Mouse (Mus musculus) thymus, postnatal 4 days (tissue): ENCODE measurements around the gene Limk2.

Experiments used
- DNase-seq: peaks from one replicate; pipeline ENCODE4 v3.0.0; 2021

Limk2 gene

DNA sequence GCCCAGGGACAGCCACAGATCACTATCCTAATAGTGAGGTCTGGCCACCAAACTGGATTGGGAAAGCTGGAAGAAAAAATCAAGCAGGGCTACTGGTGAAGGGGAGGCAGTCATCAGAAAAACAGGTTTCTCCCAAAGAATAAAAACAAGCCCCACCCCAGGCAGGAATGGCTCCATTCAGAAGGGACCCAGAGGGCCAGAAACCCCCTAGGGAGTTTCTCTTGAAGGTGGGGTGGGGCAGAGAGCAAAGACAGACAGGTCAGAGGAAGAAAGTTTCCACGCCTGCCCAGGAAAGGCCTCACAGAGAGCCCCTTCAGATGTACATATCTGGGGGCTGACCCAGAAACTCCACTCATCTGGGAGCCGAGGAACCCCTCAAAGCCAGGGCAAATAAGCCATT lies 38.8 kb downstream of the Limk2 start:
- DNase-seq, result no peak

GRCm38 (mm10) chr11:3369449-3369848 lies 39.5 kb downstream of the Limk2 start:
- no peak for DNase-seq

- DNase-seq, result no peak
Observed at GRCm38 (mm10) chr11:3368983-3369382, 40.0 kb downstream of the Limk2 start.

- no peak for DNase-seq
Observed at GRCm38 (mm10) chr11:3366411-3366810, 42.6 kb downstream of the Limk2 start.

GRCm38 (mm10) chr11:3362854-3363253 lies 46.1 kb downstream of the Limk2 start:
- DNase-seq, result no peak

DNA sequence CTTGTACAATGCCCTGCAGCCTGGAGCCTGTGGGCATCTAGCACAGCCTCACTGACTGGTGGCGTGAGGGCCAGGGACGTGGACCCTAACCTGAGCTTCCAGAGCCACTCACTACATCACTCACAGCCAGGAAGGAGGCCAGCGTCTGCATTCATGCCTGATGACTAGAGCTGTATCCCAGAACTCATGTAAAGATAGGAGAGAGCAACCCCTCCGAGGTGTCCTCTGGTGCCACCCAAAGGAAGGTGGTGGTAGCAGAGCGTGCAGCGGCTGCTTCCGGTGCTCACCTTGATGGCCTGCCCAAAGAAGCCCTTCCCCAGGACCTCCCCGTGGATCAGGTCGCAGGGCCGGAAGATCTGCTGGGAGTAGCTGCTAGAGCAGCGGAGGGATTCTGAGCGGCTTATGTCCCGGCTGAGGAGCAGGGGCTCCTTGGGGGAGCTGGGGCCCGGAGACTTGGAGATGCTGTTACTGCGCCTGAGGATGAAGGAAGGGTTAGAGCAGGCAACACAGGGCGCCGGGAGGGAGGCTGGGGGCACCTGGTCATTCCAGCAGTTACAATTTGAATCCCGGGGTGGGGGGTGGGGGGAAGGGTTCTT lies 55.9 kb downstream of the Limk2 start:
- DNase-seq, result peak; percentile 72

- no peak for DNase-seq
Observed at GRCm38 (mm10) chr11:3352131-3352530, 56.9 kb downstream of the Limk2 start.

DNA sequence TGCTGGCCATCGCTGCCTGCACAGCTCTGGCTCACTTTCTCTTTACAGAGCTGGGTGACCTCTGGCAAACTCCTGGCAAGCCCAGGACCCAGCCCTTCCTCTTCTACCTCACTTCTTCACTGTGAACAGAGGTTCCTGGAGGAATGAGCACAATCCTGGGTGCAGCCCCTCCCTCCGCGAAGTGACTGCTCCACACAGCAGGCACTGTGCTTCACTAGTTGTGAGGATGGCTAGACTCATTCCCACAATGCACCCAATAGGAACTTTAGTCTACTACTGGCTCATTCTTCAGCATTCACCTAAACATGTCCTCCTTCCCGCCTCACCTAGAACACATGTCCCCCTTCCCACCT lies 59.7 kb downstream of the Limk2 start:
- no peak for DNase-seq

DNA sequence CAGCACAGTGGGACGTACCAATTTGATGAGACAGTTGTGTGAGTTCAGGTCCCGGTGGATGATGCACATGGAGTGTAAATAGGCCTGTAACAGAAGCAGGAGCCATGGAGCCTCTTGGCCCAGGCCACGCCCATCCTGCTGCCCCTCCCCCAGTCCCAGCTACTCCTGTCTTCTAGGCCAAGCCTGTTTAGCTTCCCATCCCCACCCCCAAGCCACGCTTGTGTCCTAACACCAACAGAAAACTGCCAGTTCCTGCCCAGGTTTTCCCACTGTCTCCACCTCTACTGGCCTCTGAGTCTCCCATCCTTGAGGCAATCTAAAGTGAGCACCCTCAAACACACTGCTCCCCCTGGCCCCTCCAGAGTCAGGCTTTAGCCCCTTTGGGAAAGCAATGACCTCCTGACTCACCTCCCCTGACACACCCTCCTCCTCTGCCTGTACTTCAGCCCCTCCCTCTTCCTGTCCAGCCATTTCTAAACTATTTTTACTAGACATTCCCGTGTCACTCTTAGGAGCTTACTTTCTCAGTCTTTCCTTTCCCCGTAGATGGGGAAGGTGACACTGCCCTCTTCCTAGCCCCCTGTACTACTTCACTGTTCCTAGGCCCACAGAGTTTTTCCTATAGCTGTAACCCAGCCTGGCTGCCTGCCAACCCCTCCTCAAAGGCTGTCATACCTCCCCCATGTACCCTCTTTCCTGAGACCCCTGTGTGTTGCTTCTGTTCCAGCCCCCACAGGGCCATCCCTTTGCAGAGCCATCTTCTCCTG lies 60.2 kb downstream of the Limk2 start:
- peak; percentile 67 for DNase-seq

DNA sequence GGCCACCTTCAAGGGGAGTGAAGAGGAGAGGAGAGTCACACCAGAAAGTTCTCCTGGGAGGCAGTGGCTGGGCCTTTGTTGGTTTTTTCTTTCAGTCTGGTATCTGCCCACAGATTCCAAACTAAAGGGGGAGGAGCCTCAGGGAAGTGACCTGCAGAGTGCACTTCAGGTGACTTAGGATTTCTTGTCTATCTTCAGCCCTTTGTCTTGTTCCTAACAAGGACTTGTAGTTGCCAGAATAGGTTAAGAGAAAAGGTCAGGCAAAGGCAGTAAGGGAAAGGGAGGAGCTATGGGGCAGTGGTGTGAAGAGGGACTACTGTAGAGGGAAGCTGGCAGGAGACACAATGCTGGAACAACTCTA lies 61.2 kb downstream of the Limk2 start:
- DNase-seq, result no peak

DNA sequence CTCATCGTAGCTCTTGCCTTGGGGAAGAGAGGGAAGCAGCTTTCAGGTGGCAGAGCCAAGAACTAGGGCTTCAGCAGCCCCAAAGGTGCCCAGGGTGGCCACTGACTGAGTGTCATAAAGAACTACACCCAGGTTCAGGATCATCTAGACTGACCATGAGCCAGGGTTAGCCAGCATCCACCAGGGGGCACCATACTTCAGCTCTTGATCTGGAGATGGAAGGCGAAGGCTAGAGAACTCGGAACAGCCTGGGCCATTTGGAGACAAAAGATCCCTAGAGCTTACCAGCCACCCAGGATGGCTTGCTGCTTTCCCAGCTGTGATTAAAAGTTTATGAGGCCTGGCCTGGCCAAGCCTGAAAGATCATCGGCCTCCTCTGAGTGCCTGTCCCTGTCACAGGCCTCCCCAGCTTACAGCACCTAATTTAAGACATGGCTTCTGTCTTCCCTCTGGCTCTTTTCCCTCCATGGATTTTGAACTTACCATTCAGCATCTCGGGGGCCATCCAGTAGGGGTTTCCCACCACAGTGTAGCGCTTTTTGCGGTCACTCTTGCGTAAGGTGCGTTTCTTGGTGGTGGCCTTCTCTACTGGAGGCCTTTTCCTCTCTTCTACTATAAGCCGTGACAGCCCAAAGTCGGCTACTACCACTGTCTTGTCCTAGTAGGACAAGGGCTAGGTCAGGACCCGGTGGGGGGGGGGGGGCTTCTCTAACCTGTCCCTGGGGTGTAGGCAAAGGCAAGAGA lies 61.7 kb downstream of the Limk2 start:
- DNase-seq, result peak; percentile 94

GRCm38 (mm10) chr11:3346351-3346750 lies 62.6 kb downstream of the Limk2 start:
- no peak for DNase-seq

DNA sequence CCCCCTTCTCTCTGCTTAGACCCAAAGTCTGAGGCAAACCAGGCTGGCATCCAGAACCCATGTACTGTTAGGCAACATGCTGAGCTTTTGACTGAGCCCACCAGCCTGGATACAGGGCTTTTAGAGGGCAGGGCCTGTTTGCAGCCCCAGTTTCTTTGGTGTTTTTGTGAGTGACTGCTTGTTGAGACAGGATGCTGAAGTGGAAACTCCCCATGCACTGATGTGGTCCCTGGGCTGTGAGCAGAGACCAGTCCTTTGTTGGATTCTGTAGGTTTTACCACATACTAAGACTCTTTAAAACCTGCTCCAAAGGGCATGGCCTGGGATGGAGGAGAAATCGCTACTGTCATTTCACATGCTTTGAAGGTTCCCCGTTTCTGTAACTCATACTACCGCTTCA lies 64.1 kb downstream of the Limk2 start:
- peak; percentile 32 for DNase-seq

- DNase-seq, result peak; percentile 28
Observed at GRCm38 (mm10) chr11:3341476-3341875, 67.5 kb downstream of the Limk2 start.

- DNase-seq, result no peak
Observed at GRCm38 (mm10) chr11:3337961-3338360, 71.0 kb downstream of the Limk2 start.

DNA sequence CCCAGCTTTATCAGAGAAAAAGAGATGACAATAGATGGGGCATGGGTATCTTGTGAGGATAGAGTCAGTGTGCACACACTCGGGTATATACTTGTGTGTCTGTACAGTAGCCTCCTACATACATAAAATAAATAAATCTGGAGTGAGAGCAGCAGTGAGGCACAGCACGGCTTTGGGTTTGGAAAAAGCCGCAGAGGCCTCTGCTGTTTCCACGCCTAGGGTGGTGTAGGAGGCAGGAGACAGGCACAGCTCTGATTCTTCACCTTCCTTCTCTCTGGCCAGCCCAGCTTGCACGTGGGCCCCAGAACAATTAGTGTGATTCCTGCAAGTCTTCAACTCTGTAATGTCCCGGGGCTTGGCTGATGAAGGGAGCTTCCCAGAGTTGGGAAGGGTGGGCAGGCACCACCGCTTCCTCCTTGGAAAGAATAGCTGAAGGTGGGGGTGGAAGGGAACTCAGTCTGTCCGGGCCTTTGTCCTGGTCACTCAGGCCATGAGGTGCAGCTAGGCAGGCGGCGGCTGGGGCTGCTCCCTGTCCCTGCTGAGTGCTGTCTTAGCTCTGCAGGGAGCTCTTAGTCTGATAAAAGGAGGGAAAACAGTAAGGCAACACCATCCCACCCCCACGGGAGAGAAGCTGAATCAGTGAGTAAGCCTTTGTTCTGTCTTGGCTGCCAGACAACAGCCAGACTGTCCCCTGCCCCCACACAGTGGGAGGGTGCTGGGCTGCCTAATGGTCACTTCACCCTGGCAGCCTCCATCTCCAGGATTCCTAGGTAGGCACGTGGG lies 71.6 kb downstream of the Limk2 start:
- DNase-seq, result peak; percentile 49

DNA sequence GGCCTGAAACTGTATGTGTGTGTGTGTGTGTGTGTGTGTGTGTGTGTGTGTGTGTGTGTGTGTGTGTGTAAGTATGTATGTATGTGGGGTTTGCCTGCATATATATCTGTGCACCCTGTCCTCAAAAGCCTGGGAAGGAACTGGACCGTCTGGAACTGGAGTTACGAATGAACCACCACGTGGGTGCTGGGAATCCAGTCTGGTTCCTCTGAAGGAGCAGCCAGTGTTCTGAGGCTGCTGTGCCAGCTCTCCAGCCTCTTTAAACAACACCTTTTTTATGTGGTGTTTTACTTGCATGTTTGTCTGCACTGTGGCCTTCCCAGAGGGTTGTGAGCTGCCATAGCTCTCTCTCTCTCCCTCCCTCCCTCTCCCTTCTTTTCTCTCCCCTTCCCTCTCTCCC lies 72.4 kb downstream of the Limk2 start:
- peak; percentile 45 for DNase-seq

GRCm38 (mm10) chr11:3335651-3336216 lies 73.3 kb downstream of the Limk2 start:
- peak; percentile 72 for DNase-seq

DNA sequence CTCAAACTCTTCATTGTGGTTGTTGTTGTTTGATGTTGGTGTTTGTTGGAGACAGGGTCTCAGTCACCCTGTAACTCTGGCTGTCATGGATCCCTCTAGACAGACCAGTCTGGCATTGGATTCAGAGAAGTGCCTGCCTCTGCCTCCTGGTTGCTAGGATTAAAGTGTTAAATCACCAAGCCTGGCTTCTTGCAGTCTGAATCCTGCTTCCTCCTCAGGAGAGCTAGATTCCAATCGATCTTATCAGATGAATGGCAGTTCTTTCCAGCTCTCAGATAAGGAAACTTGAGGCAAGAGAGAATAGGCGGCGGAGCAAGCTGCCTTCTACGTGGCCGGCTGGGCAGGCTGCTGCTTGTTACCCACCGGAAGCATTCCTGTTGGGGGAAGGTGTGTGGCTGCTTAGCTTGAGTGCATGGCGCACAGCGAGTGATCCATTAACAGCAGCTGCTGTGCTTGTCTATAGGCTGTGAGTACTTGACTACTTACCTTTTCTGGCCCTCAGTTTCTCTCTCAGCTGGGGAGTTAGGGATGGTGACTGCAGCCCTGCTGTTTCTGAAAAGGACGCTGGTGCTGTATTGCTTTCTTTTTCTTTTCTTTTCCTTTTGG lies 74.2 kb downstream of the Limk2 start:
- DNase-seq, result peak; percentile 68

DNA sequence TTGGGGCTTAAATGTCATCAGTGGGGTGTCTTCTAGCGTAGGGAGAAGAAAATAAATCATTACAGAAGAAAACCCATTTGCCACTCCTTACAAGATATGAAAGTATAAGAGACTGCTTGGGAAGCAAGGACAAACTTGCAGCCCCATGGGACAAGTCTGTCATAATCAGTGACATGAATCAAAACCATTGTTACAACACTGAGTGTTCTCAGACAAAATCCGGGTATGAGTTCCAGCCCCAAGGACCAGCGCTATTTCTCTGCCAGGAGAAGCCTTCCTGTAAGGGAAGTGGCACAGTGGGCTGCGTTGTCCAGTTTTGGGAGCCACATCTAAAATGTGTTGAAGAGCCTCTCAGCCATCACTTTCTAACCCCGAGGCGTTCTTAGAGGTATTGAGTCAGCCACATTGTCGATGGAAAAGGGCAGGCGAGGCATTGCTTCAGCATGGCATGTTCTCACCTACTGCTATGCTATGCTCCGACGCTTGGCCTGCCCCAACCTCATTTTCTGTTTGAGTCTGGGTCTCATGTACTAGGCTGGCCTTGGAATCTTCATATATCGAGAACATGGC lies 74.8 kb downstream of the Limk2 start:
- no peak for DNase-seq

DNA sequence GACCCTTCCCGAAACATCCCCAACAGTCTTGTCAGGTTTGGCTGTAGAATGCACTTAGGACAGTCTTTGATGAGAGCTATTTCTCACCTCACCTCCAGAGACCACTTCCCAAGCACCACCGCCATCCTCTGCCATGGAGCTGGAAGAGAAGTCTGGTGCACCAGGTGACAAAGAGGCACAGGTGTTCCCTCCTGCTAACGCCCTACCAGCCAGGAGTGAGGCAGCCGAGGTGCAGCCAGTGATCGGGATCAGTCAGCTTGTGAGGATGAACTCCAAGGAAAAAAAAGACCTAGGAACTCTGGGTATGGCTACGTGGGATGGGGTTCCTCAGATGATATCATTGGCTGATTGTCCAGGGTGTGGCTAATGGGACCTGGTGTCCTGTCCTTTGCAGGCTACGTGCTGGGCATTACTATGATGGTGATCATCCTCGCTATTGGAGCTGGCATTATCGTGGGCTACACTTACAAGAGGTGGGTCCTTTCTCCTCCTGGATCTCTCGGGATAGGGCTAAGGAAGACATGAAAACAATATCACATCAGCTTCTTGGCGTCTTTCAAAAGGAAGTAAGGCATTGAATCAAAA lies 75.8 kb downstream of the Limk2 start:
- peak; percentile 26 for DNase-seq
